Mouse (Mus musculus) T-helper 1 cell (primary cell): ENCODE results near the gene Col4a2.

ENCODE experiments used
- in situ Hi-C: fragments of 300-600 bp; cut with MboI, MseI; formaldehyde crosslinking; loops from one replicate; pipeline ENCODE4 v1.15.1; 2025; ENCODE audit warnings: high pct_unique_total_duplicates

Col4a2 gene

GRCm38 (mm10) chr8:11296282-11296943, 16.2 kb upstream of the Col4a2 start:
- in situ Hi-C loops: no loop called here

GRCm38 (mm10) chr8:11297141-11297838, 15.3 kb upstream of the Col4a2 start:
- in situ Hi-C loops: no loop called here

- in situ Hi-C loops: no loop called here
Observed at GRCm38 (mm10) chr8:11298531-11299316, 13.9 kb upstream of the Col4a2 start.

GRCm38 (mm10) chr8:11299317-11299602, 13.3 kb upstream of the Col4a2 start:
- in situ Hi-C loops: no loop called here

- in situ Hi-C loops: no loop called here
Observed at GRCm38 (mm10) chr8:11300436-11300835, 12.2 kb upstream of the Col4a2 start.

GRCm38 (mm10) chr8:11304027-11304601, 8.5 kb upstream of the Col4a2 start:
- in situ Hi-C loops: no loop called here

GRCm38 (mm10) chr8:11305539-11305938, 7.1 kb upstream of the Col4a2 start:
- in situ Hi-C loops: no loop called here

- in situ Hi-C loops: no loop called here
Observed at GRCm38 (mm10) chr8:11307451-11307850, 5.2 kb upstream of the Col4a2 start.

GRCm38 (mm10) chr8:11308570-11308998, 4.0 kb upstream of the Col4a2 start:
- in situ Hi-C loops: no loop called here

GRCm38 (mm10) chr8:11309226-11309625, 3.4 kb upstream of the Col4a2 start:
- in situ Hi-C loops: no loop called here

- in situ Hi-C loops: no loop called here
Observed at GRCm38 (mm10) chr8:11310049-11310448, 2.6 kb upstream of the Col4a2 start.

- in situ Hi-C loops: no loop called here
Observed at GRCm38 (mm10) chr8:11311681-11312348, 790 bp upstream of the Col4a2 start.

GRCm38 (mm10) chr8:11313176-11314111, 839 bp downstream of the Col4a2 start:
- in situ Hi-C loops: no loop called here

GRCm38 (mm10) chr8:11314613-11315012, 2.0 kb downstream of the Col4a2 start:
- in situ Hi-C loops: no loop called here

- in situ Hi-C loops: no loop called here
Observed at GRCm38 (mm10) chr8:11315179-11315943, 2.8 kb downstream of the Col4a2 start.

GRCm38 (mm10) chr8:11316118-11316517, 3.5 kb downstream of the Col4a2 start:
- in situ Hi-C loops: no loop called here

GRCm38 (mm10) chr8:11319405-11319804, 6.8 kb downstream of the Col4a2 start:
- in situ Hi-C loops: no loop called here

GRCm38 (mm10) chr8:11321841-11322240, 9.2 kb downstream of the Col4a2 start:
- in situ Hi-C loops: no loop called here

GRCm38 (mm10) chr8:11322724-11323585, 10.3 kb downstream of the Col4a2 start:
- in situ Hi-C loops: no loop called here
